Mouse (Mus musculus): ENCODE results near the gene Ptger1. TPM values are rescaled to one million over a fixed set of nuclear protein-coding genes. Genes with fewer than 3 reads are reported as not detected.

Ptger1 gene
- polyA plus RNA-seq, 1 experiment from 2014 or later, result 9.8 TPM

- H3K27me3 ChIP-seq (ENCODE audit: insufficient read depth, low read length), result no peaks in the 10 kb centered on the region
- no peak for TF ChIP-seq CTCF (IDR thresholded peaks at IDR 0.05; ENCODE audit: low read depth)
- no peak overlapping the region for H3K27ac ChIP-seq
- peaks cover 57% of the 10 kb centered on the region for H3K36me3 ChIP-seq (ENCODE audit: insufficient read depth, low read length)
- H3K9ac ChIP-seq (ENCODE audit: low read depth, low read length), result no peak overlapping the region
- no peak overlapping the region for H3K4me2 ChIP-seq (ENCODE audit: low read length)
- ATAC-seq (replicated peaks; ENCODE audit: low FRiP score, low read depth) (no peak), DNase-seq (ENCODE audit: low spot score) (no peak)
- 86% methylated on average over 6 of the region's 6 CpGs for WGBS
- H3K4me3 ChIP-seq (replicated peaks; ENCODE audit: low read depth, low read length), result no peak overlapping the region
- peaks cover under 1% of the 10 kb centered on the region; the same call in 1 of the 2 replicates for H3K4me1 ChIP-seq (replicated peaks; ENCODE audit: insufficient read depth, low read length)
- no peaks in the 10 kb centered on the region for H3K9me3 ChIP-seq (replicated peaks; ENCODE audit: low read length)
These were observed 22.8 kb downstream of the Ptger1 start for GRCm38 (mm10) chr8:83689264-83689663.

- H3K4me2 ChIP-seq (ENCODE audit: low read length), result no peak overlapping the region
- no peaks in the 10 kb centered on the region for H3K27me3 ChIP-seq (ENCODE audit: insufficient read depth, low read length)
- WGBS, result 71% methylated on average over 10 of the region's 10 CpGs
- peaks cover 33% of the 10 kb centered on the region for H3K4me1 ChIP-seq (replicated peaks; ENCODE audit: insufficient read depth, low read length)
- DNase-seq (ENCODE audit: low spot score) (no peak), ATAC-seq (replicated peaks; ENCODE audit: low FRiP score, low read depth) (no peak)
- no peak for TF ChIP-seq CTCF (IDR thresholded peaks at IDR 0.05; ENCODE audit: low read depth)
- peak overlapping the region; percentile 47; the same call in 1 of the 2 replicates for H3K27ac ChIP-seq
- no peak overlapping the region for H3K9ac ChIP-seq (ENCODE audit: low read depth, low read length)
- no peak overlapping the region for H3K4me3 ChIP-seq (replicated peaks; ENCODE audit: low read depth, low read length)
- peaks cover 24% of the 10 kb centered on the region for H3K36me3 ChIP-seq (ENCODE audit: insufficient read depth, low read length)
- H3K9me3 ChIP-seq (replicated peaks; ENCODE audit: low read length), result no peaks in the 10 kb centered on the region
These were observed 27.2 kb downstream of the Ptger1 start for GRCm38 (mm10) chr8:83693609-83694236.

GRCm38 (mm10) chr8:83694369-83695160 is 28.1 kb downstream of the Ptger1 start:
- Histone ChIP-seq H3K4me1 (replicated peaks; ENCODE audit: insufficient read depth, low read length) (peaks cover 33% of the 10 kb centered on the region), H3K9ac (ENCODE audit: low read depth, low read length) (no peak overlapping the region), H3K4me3 (replicated peaks; ENCODE audit: low read depth, low read length) (no peak overlapping the region), H3K9me3 (replicated peaks; ENCODE audit: low read length) (no peaks in the 10 kb centered on the region), H3K27me3 (ENCODE audit: insufficient read depth, low read length) (no peaks in the 10 kb centered on the region), H3K27ac (peak overlapping the region; percentile 47), H3K4me2 (ENCODE audit: low read length) (no peak overlapping the region), H3K36me3 (ENCODE audit: insufficient read depth, low read length) (peaks cover 24% of the 10 kb centered on the region)
- ATAC-seq (replicated peaks; ENCODE audit: low FRiP score, low read depth) (no peak; the same call in 1 of the 2 replicates), DNase-seq (ENCODE audit: low spot score) (no peak)
- WGBS, result 64% methylated on average over 11 of the region's 11 CpGs
- no peak for TF ChIP-seq CTCF (IDR thresholded peaks at IDR 0.05; ENCODE audit: low read depth)

GRCm38 (mm10) chr8:83695351-83696106 is 29.1 kb downstream of the Ptger1 start:
- ATAC-seq (replicated peaks; ENCODE audit: low FRiP score, low read depth) (no peak), DNase-seq (ENCODE audit: low spot score) (no peak)
- Histone ChIP-seq H3K9me3 (replicated peaks; ENCODE audit: low read length) (no peaks in the 10 kb centered on the region), H3K9ac (ENCODE audit: low read depth, low read length) (no peak overlapping the region), H3K27me3 (ENCODE audit: insufficient read depth, low read length) (no peaks in the 10 kb centered on the region), H3K27ac (peak overlapping the region; percentile 47), H3K36me3 (ENCODE audit: insufficient read depth, low read length) (peaks cover 22% of the 10 kb centered on the region), H3K4me1 (replicated peaks; ENCODE audit: insufficient read depth, low read length) (peaks cover 40% of the 10 kb centered on the region), H3K4me2 (ENCODE audit: low read length) (no peak overlapping the region), H3K4me3 (replicated peaks; ENCODE audit: low read depth, low read length) (no peak overlapping the region)
- TF ChIP-seq CTCF (IDR thresholded peaks at IDR 0.05; ENCODE audit: low read depth), result no peak
- WGBS, result 68% methylated on average over 17 of the region's 17 CpGs

GRCm38 (mm10) chr8:83697374-83698220 is 31.1 kb downstream of the Ptger1 start:
- Histone ChIP-seq H3K9me3 (replicated peaks; ENCODE audit: low read length) (no peaks in the 10 kb centered on the region), H3K4me2 (ENCODE audit: low read length) (peak overlapping the region; percentile 96), H3K4me1 (replicated peaks; ENCODE audit: insufficient read depth, low read length) (peaks cover 40% of the 10 kb centered on the region), H3K9ac (ENCODE audit: low read depth, low read length) (peak overlapping the region; percentile 96), H3K36me3 (ENCODE audit: insufficient read depth, low read length) (peaks cover 1% of the 10 kb centered on the region), H3K27ac (peak overlapping the region; percentile 94), H3K27me3 (ENCODE audit: insufficient read depth, low read length) (no peaks in the 10 kb centered on the region), H3K4me3 (replicated peaks; ENCODE audit: low read depth, low read length) (peak overlapping the region; percentile 89)
- peak; percentile 16; the same call in 1 of the 2 replicates for TF ChIP-seq CTCF (IDR thresholded peaks at IDR 0.05; ENCODE audit: low read depth)
- peak; percentile 61 for DNase-seq (ENCODE audit: low spot score)
- WGBS, result 27% methylated on average over 19 of the region's 19 CpGs
- no peak; the same call in 1 of the 2 replicates for ATAC-seq (replicated peaks; ENCODE audit: low FRiP score, low read depth)
